17 mouse cellular contexts compared by ENCODE assay signal in genomic region chr1:51765156-51765555, GRCm38 (mm10).
"Had no signal": no experiment of that assay in that cellular context is flagged by ENCODE, and none has a peak within 500 bp of the region (broad histone marks: within the 10 kb centered on the region; RNA-seq: fewer than 3 reads in every experiment).

No protein-coding gene starts in this region.

- ATAC-seq: lung, postnatal 0 days; midbrain, embryonic 15.5 days had no signal

- H3K4me1 ChIP-seq: limb, embryonic 10.5 days; liver, embryonic 15.5 days; midbrain, embryonic 10.5 days; midbrain, embryonic 15.5 days; neural tube, embryonic 13.5 days had no signal

- H3K27me3 ChIP-seq: liver, embryonic 15.5 days; midbrain, embryonic 15.5 days; neural tube, embryonic 13.5 days had no signal

- H3K9ac ChIP-seq: liver, embryonic 15.5 days; midbrain, embryonic 15.5 days; neural tube, embryonic 13.5 days had no signal

- H3K27ac ChIP-seq: layer of hippocampus, adult 2 months; left cerebral cortex, adult 2 months; limb, embryonic 10.5 days; liver, embryonic 15.5 days; midbrain, embryonic 10.5 days; midbrain, embryonic 15.5 days; neural tube, embryonic 13.5 days had no signal

- DNase-seq: kidney, postnatal 10 days; kidney, postnatal 4 days; lung, adult 2 months; lung, postnatal 36 days; right cerebral cortex, adult 18-20 months; right cerebral cortex, postnatal 4 days; spleen, adult 18-20 months; thymus, postnatal 36 days had no signal

- H3K9me3 ChIP-seq: limb, embryonic 10.5 days; liver, embryonic 15.5 days; midbrain, embryonic 10.5 days; midbrain, embryonic 15.5 days; neural tube, embryonic 13.5 days had no signal

- H3K4me2 ChIP-seq: liver, embryonic 11.5 days; liver, embryonic 15.5 days; midbrain, embryonic 15.5 days; neural tube, embryonic 13.5 days had no signal

- H3K4me3 ChIP-seq: layer of hippocampus, adult 2 months; left cerebral cortex, adult 2 months; limb, embryonic 10.5 days; liver, embryonic 15.5 days; midbrain, embryonic 10.5 days; midbrain, embryonic 15.5 days; neural tube, embryonic 13.5 days had no signal
